Mouse (Mus musculus) lung, postnatal 0 days (tissue): ENCODE results near the gene Erc2. TPM values are rescaled to one million over a fixed set of nuclear protein-coding genes. Genes with fewer than 3 reads are reported as not detected.
A peak's percentile ranks its signal among the peaks of the same experiment; 100 is the strongest.

Experiments used
- ATAC-seq: fragments of 200-750 bp; cut with Nextera tagmentation; 2 replicates; pipeline ENCODE4 v1.8.0; 2017; ENCODE audit warnings: moderate library complexity
- DNase-seq: peaks from one replicate; pipeline ENCODE4 v3.0.0-alpha.2; 2016; ENCODE audit warnings: low spot score
- H3K27ac ChIP-seq: fragments of 300-500 bp; sonication (generic); 2 replicates; pipeline ENCODE4 v1.5.1; 2014; ENCODE audit warnings: antibody characterized with exemption, mild to moderate bottlenecking, low read length, mixed read lengths
- H3K27me3 ChIP-seq: fragments of 300-500 bp; sonication (generic); replicated peaks from 2 replicates; pipeline ENCODE4 v1.6.1; 2014; ENCODE audit warnings: low read length, mixed read lengths; ENCODE audit not compliant: insufficient read depth
- H3K36me3 ChIP-seq: fragments of 300-500 bp; sonication (generic); 2 replicates; pipeline ENCODE4 v1.6.1; 2014; ENCODE audit warnings: low read length, mixed read lengths; ENCODE audit not compliant: insufficient read depth
- H3K4me1 ChIP-seq: fragments of 300-500 bp; sonication (generic); 2 replicates; pipeline ENCODE4 v1.6.1; 2014; ENCODE audit warnings: antibody characterized with exemption, low read depth, low read length, mixed read lengths; ENCODE audit not compliant: insufficient read depth
- H3K4me2 ChIP-seq: fragments of 300-500 bp; sonication (generic); replicated peaks from 2 replicates; pipeline ENCODE4 v1.6.1; 2014; ENCODE audit warnings: low read depth, mild to moderate bottlenecking, low read length, moderate library complexity, mixed read lengths
- H3K4me3 ChIP-seq: fragments of 300-500 bp; sonication (generic); 2 replicates; pipeline ENCODE4 v1.5.1; 2014; ENCODE audit warnings: low read depth, low read length
- H3K9ac ChIP-seq: fragments of 300-500 bp; sonication (generic); replicated peaks from 2 replicates; pipeline ENCODE4 v1.6.1; 2014; ENCODE audit warnings: low read depth, mild to moderate bottlenecking
- H3K9me3 ChIP-seq: fragments of 300-500 bp; sonication (generic); 2 replicates; pipeline ENCODE4 v1.6.1; 2016; ENCODE audit warnings: low read length, mixed read lengths
- CTCF ChIP-seq: IDR thresholded peaks from 2 replicates; pipeline ENCODE4 v1.5.1; 2016; ENCODE audit warnings: antibody characterized with exemption, mild to moderate bottlenecking
- EP300 ChIP-seq: IDR thresholded peaks from 2 replicates; pipeline ENCODE4 v1.6.1; 2016; ENCODE audit warnings: antibody characterized with exemption, mild to moderate bottlenecking, control low read depth
- WGBS: fragments of 180-500 bp; shearing (Covaris S2); extraction: QIAGEN DNeasy Blood & Tissue Kit; methylation state at CpG from one replicate; pipeline ENCODE4 v1.1.7; 2014; 5-methylcytosine and 5-hydroxymethylcytosine counted together
- polyA plus RNA-seq: library from polyadenylated mRNA; unstranded; fragments of >200 nt; fragmentation: Nextera tagmentation; extraction: Ambion mirVana; gene quantifications from 2 replicates; pipeline ENCODE4 v1.2.1, GENCODE M21; 2015

The Erc2 gene
- polyA plus RNA-seq, 1 experiment from 2014 or later: 1.9 TPM

- ATAC-seq: no peak
- Histone ChIP-seq H3K4me3 (no peak overlapping the region), H3K4me2 (no peak overlapping the region), H3K9ac (no peak overlapping the region), H3K36me3 (no peaks in the 10 kb centered on the region), H3K27ac (no peak overlapping the region), H3K4me1 (no peaks in the 10 kb centered on the region), H3K27me3 (no peaks in the 10 kb centered on the region), H3K9me3 (no peaks in the 10 kb centered on the region)
- TF ChIP-seq CTCF: no peak
- no peak for TF ChIP-seq EP300
- WGBS: 80% methylated on average over 6 of the region's 6 CpGs
- DNase-seq: no peak
These were observed 401.0 kb downstream of the Erc2 start for GRCm38 (mm10) chr14:28023199-28023598.

GRCm38 (mm10) chr14:28030870-28031269 is 408.6 kb downstream of the Erc2 start:
- Histone ChIP-seq H3K36me3 (no peaks in the 10 kb centered on the region), H3K9ac (no peak overlapping the region), H3K4me3 (no peak overlapping the region), H3K9me3 (no peaks in the 10 kb centered on the region), H3K27ac (no peak overlapping the region), H3K4me2 (no peak overlapping the region), H3K27me3 (no peaks in the 10 kb centered on the region), H3K4me1 (no peaks in the 10 kb centered on the region)
- DNase-seq (no peak), ATAC-seq (no peak)
- TF ChIP-seq EP300: no peak
- TF ChIP-seq CTCF: no peak
- 82% methylated on average over 1 of the region's 1 CpGs for WGBS

GRCm38 (mm10) chr14:28035013-28035412 is 412.8 kb downstream of the Erc2 start:
- no peaks in the 10 kb centered on the region for H3K27me3 ChIP-seq
- TF ChIP-seq EP300 (no peak), CTCF (no peak)
- no peak overlapping the region for H3K9ac ChIP-seq
- H3K4me3 ChIP-seq: no peak overlapping the region
- H3K4me1 ChIP-seq: no peaks in the 10 kb centered on the region
- no peaks in the 10 kb centered on the region for H3K9me3 ChIP-seq
- H3K36me3 ChIP-seq: no peaks in the 10 kb centered on the region
- H3K4me2 ChIP-seq: no peak overlapping the region
- no peak overlapping the region for H3K27ac ChIP-seq
- ATAC-seq (no peak), DNase-seq (peak; percentile 11)
- 52% methylated on average over 2 of the region's 2 CpGs for WGBS

- Histone ChIP-seq H3K27ac (no peak overlapping the region), H3K9me3 (no peaks in the 10 kb centered on the region), H3K4me2 (no peak overlapping the region), H3K4me3 (no peak overlapping the region), H3K27me3 (no peaks in the 10 kb centered on the region), H3K9ac (no peak overlapping the region), H3K4me1 (no peaks in the 10 kb centered on the region), H3K36me3 (no peaks in the 10 kb centered on the region)
- WGBS: 64% methylated on average over 4 of the region's 4 CpGs
- TF ChIP-seq CTCF: no peak
- no peak for TF ChIP-seq EP300
- no peak for ATAC-seq
- DNase-seq: no peak
These were observed 420.9 kb downstream of the Erc2 start for GRCm38 (mm10) chr14:28043095-28043494.

GRCm38 (mm10) chr14:28051646-28052045 is 429.4 kb downstream of the Erc2 start:
- Histone ChIP-seq H3K27me3 (no peaks in the 10 kb centered on the region), H3K4me1 (no peaks in the 10 kb centered on the region), H3K27ac (no peak overlapping the region), H3K9ac (no peak overlapping the region), H3K36me3 (no peaks in the 10 kb centered on the region), H3K4me3 (no peak overlapping the region), H3K4me2 (no peak overlapping the region), H3K9me3 (no peaks in the 10 kb centered on the region)
- ATAC-seq (no peak), DNase-seq (no peak)
- 66% methylated on average over 5 of the region's 5 CpGs for WGBS
- no peak for TF ChIP-seq CTCF
- no peak for TF ChIP-seq EP300

GRCm38 (mm10) chr14:28057159-28057884 is 435.1 kb downstream of the Erc2 start:
- Histone ChIP-seq H3K27me3 (no peaks in the 10 kb centered on the region), H3K9me3 (no peaks in the 10 kb centered on the region), H3K36me3 (no peaks in the 10 kb centered on the region), H3K9ac (no peak overlapping the region; the same call in 1 of the 2 replicates), H3K4me1 (no peaks in the 10 kb centered on the region), H3K4me2 (0 out of 2 replicates have a peak overlapping the region, but pooled peaks have one; percentile 22), H3K4me3 (no peak overlapping the region), H3K27ac (peak overlapping the region; percentile 85)
- TF ChIP-seq CTCF (no peak), EP300 (peak; percentile 59; the same call in 1 of the 2 replicates)
- DNase-seq (peak; percentile 80), ATAC-seq (peak; percentile 68)
- WGBS: 35% methylated on average over 11 of the region's 11 CpGs
